Comparison of ENCODE assay signal across 15 mouse cellular contexts in the genomic region with DNA sequence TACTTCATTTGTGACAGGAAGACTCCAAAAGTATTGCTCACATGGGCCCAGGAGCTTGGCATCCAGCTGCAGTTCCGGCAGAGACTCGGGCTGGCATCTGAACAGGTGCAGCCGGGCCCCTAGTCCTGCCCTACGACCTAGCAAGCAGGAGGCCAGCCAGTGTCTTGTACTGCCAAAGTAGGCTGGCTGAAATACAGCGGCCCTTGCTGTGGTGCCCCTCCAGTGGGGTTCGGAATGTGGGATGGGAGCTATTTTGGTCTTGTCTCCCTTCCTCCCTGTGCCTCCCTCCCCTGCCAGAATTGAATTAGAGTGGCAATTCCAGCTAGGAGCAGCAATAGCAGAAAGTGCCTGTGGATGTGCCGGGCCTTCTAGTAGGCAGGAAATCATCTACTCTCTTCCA. TPM values are rescaled to one million over a fixed set of nuclear protein-coding genes. Genes with fewer than 3 reads are reported as not detected.
DNase-seq lines count a peak whose midpoint lies in the region; ATAC-seq and TF ChIP-seq lines count a peak whose summit lies in the region.
"Had no signal": no experiment of that assay in that cellular context is flagged by ENCODE, and none has a peak within 500 bp of the region (broad histone marks: within the 10 kb centered on the region; RNA-seq: fewer than 3 reads in every experiment).

No protein-coding gene starts in this region.

- peaks cover 2% of the 10 kb centered on the region; the same call in 1 of the 2 replicates for H3K4me1 ChIP-seq in liver, adult 2 months (ENCODE audit: control insufficient read depth, insufficient read depth, low read length)
- no peaks in the 10 kb centered on the region for H3K4me1 ChIP-seq in liver, postnatal 0 days (ENCODE audit: insufficient read depth)
- peaks cover 66% of the 10 kb centered on the region for H3K4me1 ChIP-seq in heart, embryonic 13.5 days
- no peaks in the 10 kb centered on the region for H3K4me1 ChIP-seq in small intestine, adult 2 months (ENCODE audit: control insufficient read depth, insufficient read depth, insufficient read length, low read length)
- no peaks in the 10 kb centered on the region for H3K4me1 ChIP-seq in hindbrain, postnatal 0 days (ENCODE audit: insufficient read depth, low read length)
- H3K4me1 ChIP-seq: hindbrain, embryonic 15.5 days; limb, embryonic 15.5 days; midbrain, embryonic 10.5 days; stomach, embryonic 15.5 days had no signal

- no peak for DNase-seq in liver, adult 2 months (ENCODE audit: extremely low read depth, low read depth, low spot score)
- no peak for DNase-seq in liver, postnatal 0 days
- DNase-seq in gastrocnemius, postnatal 10 days: peak; percentile 38
- no peak for DNase-seq in adrenal gland, adult 2 months
- no peak for DNase-seq in hindbrain, postnatal 0 days (ENCODE audit: low spot score)
- DNase-seq: adrenal gland, postnatal 36 days; cerebellum, adult 11 months; kidney, adult 8-10 months; right cerebral cortex, postnatal 14 days had no signal

- H3K27ac ChIP-seq in liver, adult 2 months (replicated peaks; ENCODE audit: insufficient read depth, low read depth, low read length): peak overlapping the region; percentile 72
- no peak overlapping the region for H3K27ac ChIP-seq in liver, postnatal 0 days (ENCODE audit: low read depth)
- peak overlapping the region; percentile 84 for H3K27ac ChIP-seq in heart, embryonic 13.5 days (replicated peaks)
- 0 out of 2 replicates have a peak overlapping the region, but pooled peaks have one; percentile 5 for H3K27ac ChIP-seq in small intestine, adult 2 months (ENCODE audit: insufficient read depth, low read depth, low read length)
- H3K27ac ChIP-seq in hindbrain, postnatal 0 days: no peak overlapping the region
- H3K27ac ChIP-seq: hindbrain, embryonic 15.5 days; limb, embryonic 15.5 days; midbrain, embryonic 10.5 days; stomach, embryonic 15.5 days had no signal

- TF ChIP-seq CTCF in liver, adult 2 months (IDR thresholded peaks at IDR 0.05; ENCODE audit: low read depth, low read length): no peak
- TF ChIP-seq CTCF in liver, postnatal 0 days (IDR thresholded peaks at IDR 0.05; ENCODE audit: low read depth): no peak
- TF ChIP-seq CTCF in small intestine, adult 2 months (IDR thresholded peaks at IDR 0.05; ENCODE audit: extremely low read depth, insufficient read length, insufficient replicate concordance, low read depth, low read length): no peak
- TF ChIP-seq CTCF in hindbrain, postnatal 0 days (IDR thresholded peaks at IDR 0.05; ENCODE audit: low read depth): no peak

- TF ChIP-seq POLR2A in liver, adult 2 months (IDR thresholded peaks at IDR 0.05; ENCODE audit: extremely low read depth, insufficient read depth, low read length): no peak
- TF ChIP-seq POLR2A in small intestine, adult 2 months (IDR thresholded peaks at IDR 0.05; ENCODE audit: low read depth, low read length): no peak

- TF ChIP-seq EP300 in liver, postnatal 0 days (IDR thresholded peaks at IDR 0.05; ENCODE audit: low read depth): no peak

- no peaks in the 10 kb centered on the region for H3K27me3 ChIP-seq in liver, adult 2 months (ENCODE audit: control insufficient read depth, insufficient read depth, low read length)
- H3K27me3 ChIP-seq in liver, postnatal 0 days (ENCODE audit: insufficient read depth, low read length): no peaks in the 10 kb centered on the region
- H3K27me3 ChIP-seq in heart, embryonic 13.5 days (replicated peaks): no peaks in the 10 kb centered on the region; the same call in 1 of the 2 replicates
- no peaks in the 10 kb centered on the region for H3K27me3 ChIP-seq in small intestine, adult 2 months (ENCODE audit: control insufficient read depth, insufficient read depth, low read length)
- H3K27me3 ChIP-seq in hindbrain, postnatal 0 days (ENCODE audit: insufficient read depth, low read length): no peaks in the 10 kb centered on the region; the same call in 1 of the 2 replicates
- H3K27me3 ChIP-seq: hindbrain, embryonic 15.5 days had no signal

- no peak overlapping the region for H3K4me3 ChIP-seq in liver, adult 2 months (ENCODE audit: insufficient read depth, low read depth, low read length)
- no peak overlapping the region for H3K4me3 ChIP-seq in liver, postnatal 0 days (ENCODE audit: low read depth, low read length)
- no peak overlapping the region for H3K4me3 ChIP-seq in heart, embryonic 13.5 days
- H3K4me3 ChIP-seq in small intestine, adult 2 months (ENCODE audit: low read depth, low read length): no peak overlapping the region
- no peak overlapping the region for H3K4me3 ChIP-seq in hindbrain, postnatal 0 days (ENCODE audit: low read length)
- H3K4me3 ChIP-seq: hindbrain, embryonic 15.5 days; limb, embryonic 15.5 days; midbrain, embryonic 10.5 days; stomach, embryonic 15.5 days had no signal

- no peak overlapping the region for H3K9ac ChIP-seq in liver, adult 2 months (ENCODE audit: low read depth, low read length)
- no peak overlapping the region for H3K9ac ChIP-seq in liver, postnatal 0 days (replicated peaks)
- no peak overlapping the region; the same call in 1 of the 2 replicates for H3K9ac ChIP-seq in heart, embryonic 13.5 days
- no peak overlapping the region for H3K9ac ChIP-seq in hindbrain, postnatal 0 days (replicated peaks; ENCODE audit: low read length)
- H3K9ac ChIP-seq: hindbrain, embryonic 15.5 days; limb, embryonic 15.5 days; stomach, embryonic 15.5 days had no signal

- no peaks in the 10 kb centered on the region for H3K79me2 ChIP-seq in liver, adult 2 months (ENCODE audit: control insufficient read depth, insufficient read depth, low read length)

- 65% methylated on average over 7 of the region's 7 CpGs for WGBS in liver, adult 2 months
- 71% methylated on average over 7 of the region's 7 CpGs for WGBS in liver, postnatal 0 days (ENCODE audit: insufficient replicate concordance)
- 42% methylated on average over 7 of the region's 7 CpGs for WGBS in heart, embryonic 13.5 days
- 57% methylated on average over 7 of the region's 7 CpGs for WGBS in small intestine, adult 2 months
- 84% methylated on average over 7 of the region's 7 CpGs for WGBS in hindbrain, postnatal 0 days

- no peak overlapping the region for H3K4me2 ChIP-seq in liver, postnatal 0 days (ENCODE audit: low read depth, low read length)
- 0 out of 2 replicates have a peak overlapping the region, but pooled peaks have one; percentile 12 for H3K4me2 ChIP-seq in heart, embryonic 13.5 days
- no peak overlapping the region for H3K4me2 ChIP-seq in hindbrain, postnatal 0 days (ENCODE audit: low read depth, low read length)
- H3K4me2 ChIP-seq: hindbrain, embryonic 15.5 days; limb, embryonic 15.5 days; stomach, embryonic 15.5 days had no signal

- H3K9me3 ChIP-seq in liver, postnatal 0 days (ENCODE audit: low read length): no peaks in the 10 kb centered on the region
- H3K9me3 ChIP-seq in heart, embryonic 13.5 days: peaks cover 4% of the 10 kb centered on the region; the same call in 1 of the 2 replicates
- H3K9me3 ChIP-seq in hindbrain, postnatal 0 days (ENCODE audit: low read length): no peaks in the 10 kb centered on the region
- H3K9me3 ChIP-seq: hindbrain, embryonic 15.5 days; limb, embryonic 15.5 days; stomach, embryonic 15.5 days had no signal

- H3K36me3 ChIP-seq in liver, adult 2 months (ENCODE audit: control insufficient read depth, insufficient read depth, low read length): no peaks in the 10 kb centered on the region
- no peaks in the 10 kb centered on the region for H3K36me3 ChIP-seq in liver, postnatal 0 days (replicated peaks; ENCODE audit: insufficient read depth, low read length)
- peaks cover 2% of the 10 kb centered on the region; the same call in 1 of the 2 replicates for H3K36me3 ChIP-seq in heart, embryonic 13.5 days
- no peaks in the 10 kb centered on the region for H3K36me3 ChIP-seq in small intestine, adult 2 months (ENCODE audit: control insufficient read depth, insufficient read depth, low read length)
- no peaks in the 10 kb centered on the region for H3K36me3 ChIP-seq in hindbrain, postnatal 0 days (ENCODE audit: insufficient read depth, low read length)
- H3K36me3 ChIP-seq: hindbrain, embryonic 15.5 days; limb, embryonic 15.5 days; midbrain, embryonic 10.5 days; stomach, embryonic 15.5 days had no signal

- no peak for ATAC-seq in liver, postnatal 0 days
- no peak for ATAC-seq in heart, embryonic 13.5 days (ENCODE audit: extremely low read depth, insufficient number of reproducible peaks, low FRiP score, low TSS enrichment)
- no peak for ATAC-seq in hindbrain, postnatal 0 days

RNA-seq across cellular contexts. Expression of a gene that starts 51.5 kb away (rescaled TPM):
- 6.8 and 8.4 TPM in 2 replicates for total RNA-seq in liver, adult 2 months (2014; rRNA removed)
- 8.3 TPM in 2 replicates for polyA plus RNA-seq in liver, adult 2 months (2012; rRNA removed)
- polyA plus RNA-seq in liver, postnatal 0 days (2015; fragmentation: Nextera tagmentation; extraction: Ambion mirVana): 2.8 and 3.1 TPM in 2 replicates
- total RNA-seq in gastrocnemius, postnatal 10 days (2021): 10 to 100 TPM; 38.0 to 42.7 TPM
- 12.0 and 14.9 TPM in 2 replicates for polyA plus RNA-seq in heart, embryonic 13.5 days (2015; fragmentation: Nextera tagmentation; extraction: Ambion mirVana)
- 2.5 and 3.7 TPM in 2 replicates for polyA plus RNA-seq in small intestine, adult 2 months (2012; rRNA removed)
- total RNA-seq in adrenal gland, adult 2 months (2021): 10 to 100 TPM; 35.7 to 42.7 TPM
- 74.1 and 74.4 TPM in 2 replicates for polyA plus RNA-seq in adrenal gland, adult 2 months (2012; rRNA removed)
- total RNA-seq in hindbrain, postnatal 0 days (2014; rRNA removed): 8.2 and 13.0 TPM in 2 replicates
- polyA plus RNA-seq in hindbrain, postnatal 0 days (2015; fragmentation: Nextera tagmentation; extraction: Ambion mirVana): 4.2 and 4.6 TPM in 2 replicates

Comparison
In these comparisons a context has a peak if more than half of its experiments do, and no peak if none do; other contexts are left out.
1. H3K27ac ChIP-seq: peak in liver, adult 2 months (single experiment), heart, embryonic 13.5 days (single experiment) and small intestine, adult 2 months (single experiment); none in liver, postnatal 0 days (single experiment) and hindbrain, postnatal 0 days (single experiment).